Mouse (Mus musculus): ENCODE measurements at regions not wholly inside any gene's neighbourhood (a gene's known extent, or its start where the extent isn't known, plus 50 kb on each side); places are given as distances from the start of the nearest gene placed in this dataset.

DNA sequence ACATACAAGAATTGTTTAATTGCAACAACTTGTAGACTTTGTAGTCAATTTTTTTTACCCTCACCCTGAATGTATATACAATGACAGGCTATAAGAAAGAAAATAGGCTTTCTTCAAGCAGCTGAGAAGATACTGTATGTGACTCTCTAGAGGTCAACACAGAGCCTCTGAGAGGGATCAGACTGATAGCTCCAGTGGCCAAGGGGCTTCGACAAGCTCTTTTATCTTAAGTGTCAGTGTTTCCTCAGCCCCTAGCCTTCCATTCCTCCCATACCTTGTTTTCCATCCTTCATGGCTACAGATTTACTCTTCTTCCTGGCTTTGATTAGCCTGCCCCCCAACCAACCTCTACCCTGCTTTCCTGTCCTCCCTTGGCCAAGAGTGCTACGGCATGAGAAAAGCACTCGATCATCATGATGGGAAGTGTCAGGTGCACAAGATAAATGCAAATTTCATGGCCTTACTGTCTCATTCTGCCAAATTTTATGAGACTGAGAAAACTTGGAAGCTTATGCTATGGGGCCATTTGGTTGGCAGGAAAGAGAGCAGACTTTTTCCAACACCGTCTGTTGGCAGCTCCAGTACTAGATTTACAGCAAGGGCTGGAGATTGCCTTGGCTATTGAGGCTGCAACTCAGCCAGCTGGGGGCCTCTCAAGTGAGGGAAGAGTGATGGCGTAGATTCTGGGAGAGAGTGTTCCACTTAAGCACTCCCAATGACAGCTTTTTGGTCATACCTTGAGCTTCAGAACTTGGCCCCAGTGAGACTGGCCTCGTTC lies 484.3 kb upstream of the Etaa1 start:
- peak in 1 of 2 experiments; percentile 20 for DNase-seq (ENCODE audit: low spot score in 2 of 2)

DNA sequence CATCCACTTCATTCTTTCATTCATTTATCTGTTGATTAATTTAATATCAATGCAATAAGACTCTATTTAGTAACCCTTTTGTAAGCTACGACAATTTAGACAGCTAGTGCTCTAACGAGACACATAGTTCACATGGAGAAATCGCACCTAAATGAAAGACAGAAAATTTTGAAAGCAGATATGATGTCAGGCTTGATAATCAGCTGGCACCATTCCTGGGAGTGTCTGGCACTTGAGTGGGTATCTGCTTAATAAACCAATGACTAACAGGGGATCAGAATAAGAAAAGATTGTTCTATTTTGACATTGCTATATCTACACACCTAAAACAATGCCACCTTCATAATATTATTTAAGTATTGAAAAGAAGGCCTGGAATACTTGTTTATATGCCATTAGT lies 467.4 kb upstream of the Etaa1 start:
- no peak for DNase-seq (ENCODE audit: low spot score in 2 of 2)

DNA sequence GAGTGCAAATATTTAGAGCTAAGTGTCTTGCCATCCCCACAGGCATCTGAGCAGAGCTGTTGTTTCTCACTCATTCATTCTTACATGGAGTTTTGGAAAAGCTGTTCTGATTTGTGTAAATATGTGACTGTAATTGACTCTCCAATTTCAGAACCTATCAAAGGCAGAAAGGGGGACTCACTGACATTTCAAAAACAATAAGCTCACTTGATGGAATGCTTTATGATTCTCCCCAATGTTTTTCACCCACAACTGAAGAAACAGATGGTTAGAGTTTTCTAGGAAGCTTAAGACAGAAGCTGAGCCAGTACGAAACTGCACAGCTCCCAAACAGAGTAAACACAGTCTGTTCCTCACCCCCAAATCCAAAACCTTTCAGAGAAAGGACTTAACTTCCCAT lies 460.1 kb upstream of the Etaa1 start:
- no peak for DNase-seq (ENCODE audit: low spot score in 2 of 2)

DNA sequence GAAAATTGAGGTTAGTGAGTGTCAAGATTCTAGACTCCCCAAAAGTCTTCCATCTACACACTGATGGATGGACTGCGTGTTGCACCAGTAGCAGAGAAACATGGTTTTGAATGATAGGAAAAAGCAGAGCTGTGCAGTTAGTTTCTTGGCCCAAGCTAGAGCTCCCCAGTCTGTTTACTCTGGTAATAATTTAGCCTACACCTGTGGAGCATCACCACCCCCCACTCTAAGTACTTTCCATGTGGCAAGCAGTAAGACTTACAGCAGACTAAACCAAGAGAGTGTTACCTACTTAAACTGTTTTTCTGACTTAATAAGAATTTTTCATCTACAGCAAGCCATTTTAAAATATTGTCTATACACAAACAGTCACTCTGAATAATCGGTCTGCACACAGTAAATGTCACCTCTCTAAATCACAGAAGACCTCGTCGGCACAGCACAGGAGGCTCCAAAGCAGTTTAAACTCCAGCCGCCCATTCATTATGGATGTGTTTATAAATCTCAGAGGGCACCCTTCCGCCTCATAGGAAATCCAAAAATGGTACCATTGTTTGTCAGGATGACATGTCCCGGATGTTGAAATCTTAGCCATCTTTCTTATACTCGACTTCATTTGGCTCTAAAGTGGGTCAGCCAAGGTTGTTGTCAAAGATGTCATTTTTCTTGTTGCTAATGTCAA lies 454.5 kb upstream of the Etaa1 start:
- DNase-seq (ENCODE audit: low spot score in 2 of 2) = no peak

DNA sequence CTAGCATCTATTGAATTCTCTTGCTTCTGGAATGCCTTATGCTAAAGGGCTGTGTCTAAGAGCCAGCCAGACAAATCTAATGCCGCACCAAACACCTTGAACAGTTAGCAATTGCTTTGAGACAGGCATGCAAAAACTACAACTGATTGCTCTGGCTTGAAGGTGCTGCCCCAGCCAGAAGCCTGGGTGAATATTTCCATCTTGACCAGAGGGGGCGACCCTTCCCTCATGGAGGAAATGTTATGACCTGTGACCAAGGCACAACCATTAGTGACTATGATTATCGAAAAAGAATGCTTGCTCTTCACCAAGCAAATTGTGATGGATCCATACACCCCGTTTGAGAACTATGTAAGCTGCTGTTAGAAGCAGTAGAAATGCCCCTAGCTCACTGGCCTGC lies 445.9 kb upstream of the Etaa1 start:
- no peak for DNase-seq (ENCODE audit: low spot score in 2 of 2)

DNA sequence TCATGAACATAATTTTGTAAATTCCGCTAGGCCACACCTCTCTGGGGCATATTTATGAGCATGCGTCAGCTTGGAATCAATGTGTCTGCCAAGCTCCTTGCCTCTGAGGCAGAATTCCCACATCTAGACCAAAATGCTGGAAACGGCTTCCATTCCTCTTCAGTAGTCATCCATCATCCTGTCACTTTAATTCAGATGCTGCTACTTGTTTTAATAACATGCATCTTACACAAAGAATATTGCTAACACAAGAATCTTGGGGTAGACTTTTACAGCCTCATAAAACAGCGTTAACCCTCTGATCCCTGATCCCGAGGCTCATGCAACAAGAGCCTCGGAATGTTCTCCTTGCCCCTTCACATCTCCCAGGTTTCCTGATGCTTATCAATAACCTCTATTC lies 442.7 kb upstream of the Etaa1 start:
- DNase-seq (ENCODE audit: low spot score in 2 of 2) = no peak

DNA sequence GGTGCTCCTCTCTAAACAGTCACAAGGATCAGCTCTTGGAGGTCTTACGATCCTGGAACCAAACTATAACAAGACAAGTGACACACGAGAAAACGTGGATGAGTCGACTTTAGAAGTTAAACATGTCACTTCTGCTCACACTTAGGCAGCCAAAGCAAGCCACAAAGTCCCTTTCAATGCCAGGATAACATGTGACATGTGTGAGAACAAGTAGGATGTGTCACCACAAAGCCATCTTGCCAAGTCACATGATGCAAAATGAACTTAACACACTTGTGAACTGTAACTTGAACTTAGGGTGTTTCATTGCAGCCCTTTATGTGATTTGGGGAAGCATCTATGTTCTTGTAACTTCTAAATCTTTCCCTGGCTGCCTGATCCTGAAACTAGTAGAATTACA lies 442.0 kb upstream of the Etaa1 start:
- DNase-seq (ENCODE audit: low spot score in 2 of 2) = no peak

DNA sequence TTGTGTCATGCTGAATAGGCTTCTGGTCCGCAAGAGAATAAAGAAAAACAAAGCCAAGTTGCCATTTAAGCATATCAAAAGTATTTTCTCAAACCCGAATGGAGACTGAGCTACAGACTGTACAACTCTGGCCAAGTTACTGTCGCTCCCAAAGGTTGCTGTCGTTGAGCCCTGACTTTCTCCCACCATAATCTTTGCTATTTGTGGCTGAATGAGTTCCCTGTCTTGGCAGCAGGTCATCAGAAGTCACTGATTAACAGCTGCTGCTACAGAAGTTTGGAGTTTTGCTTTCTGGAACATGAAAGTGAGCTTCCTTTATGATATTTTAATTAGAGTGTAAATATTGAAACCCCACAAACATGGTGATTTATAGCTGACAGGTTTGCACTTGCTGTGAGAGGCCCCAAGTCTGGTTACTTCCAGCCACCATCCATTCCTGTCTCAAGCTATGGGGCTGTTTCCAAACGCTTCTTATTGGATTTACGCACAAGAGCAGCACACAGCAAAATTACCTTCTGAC lies 419.2 kb upstream of the Etaa1 start:
- DNase-seq (ENCODE audit: low spot score in 2 of 2) = no peak

DNA sequence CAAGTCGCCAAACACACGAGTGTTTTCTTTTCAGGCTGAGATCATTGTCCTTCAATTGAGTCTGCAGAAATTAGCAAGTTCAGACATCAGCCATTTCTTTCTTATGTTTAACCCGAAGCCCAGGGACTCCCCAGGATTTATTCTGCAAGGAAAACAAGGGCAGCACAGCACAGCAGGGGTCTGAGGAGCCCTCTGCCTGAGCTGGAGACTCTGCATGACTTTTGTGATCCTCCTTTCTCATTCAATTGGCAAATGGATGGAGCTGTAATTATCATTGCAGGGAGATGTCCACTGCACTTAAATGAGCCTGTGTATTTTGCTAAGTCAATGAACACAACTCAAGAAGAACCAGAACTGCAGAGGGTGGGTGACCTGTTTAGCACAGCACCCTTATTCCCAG lies 417.6 kb upstream of the Etaa1 start:
- DNase-seq (ENCODE audit: low spot score in 2 of 2) = no peak

DNA sequence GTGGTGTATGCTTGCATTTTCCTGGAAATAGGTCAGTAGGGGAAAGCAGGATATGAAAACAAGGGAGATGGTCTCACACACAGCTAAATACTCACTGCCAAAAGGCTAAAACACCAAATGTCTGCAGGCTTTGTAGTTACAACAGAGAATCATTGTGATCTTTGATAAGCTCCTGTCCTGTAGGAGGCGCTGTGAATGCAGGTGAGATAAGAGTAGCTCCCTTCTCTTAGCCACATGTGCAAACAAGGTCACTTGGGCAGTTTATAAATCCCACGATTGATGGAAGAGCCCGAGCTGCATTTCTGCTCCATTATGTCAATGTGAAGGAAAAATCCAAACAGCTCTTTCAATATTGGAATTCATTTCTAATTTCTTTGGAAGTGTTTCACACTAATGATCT lies 417.2 kb upstream of the Etaa1 start:
- DNase-seq (ENCODE audit: low spot score in 2 of 2) = no peak

DNA sequence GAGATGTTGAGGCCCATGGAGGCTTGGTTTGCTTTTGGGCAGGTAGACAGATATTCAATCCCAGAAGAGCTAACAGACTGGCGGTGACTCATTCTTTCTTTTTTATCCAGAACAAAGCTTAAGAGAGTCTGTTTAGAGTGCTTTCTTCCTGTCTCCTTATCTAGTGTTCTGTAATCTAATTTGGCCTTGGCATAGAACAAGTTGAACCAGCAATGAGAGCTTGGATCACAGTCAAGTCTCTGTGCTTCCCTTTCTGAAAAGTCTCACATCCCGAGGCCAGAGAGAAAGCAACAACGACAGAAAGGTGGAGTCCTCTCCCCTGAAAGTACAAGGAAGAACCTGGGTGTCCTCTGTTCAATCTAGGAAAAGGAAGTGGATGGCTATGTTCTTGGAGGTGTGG lies 401.2 kb upstream of the Etaa1 start:
- DNase-seq (ENCODE audit: low spot score in 2 of 2) = no peak

DNA sequence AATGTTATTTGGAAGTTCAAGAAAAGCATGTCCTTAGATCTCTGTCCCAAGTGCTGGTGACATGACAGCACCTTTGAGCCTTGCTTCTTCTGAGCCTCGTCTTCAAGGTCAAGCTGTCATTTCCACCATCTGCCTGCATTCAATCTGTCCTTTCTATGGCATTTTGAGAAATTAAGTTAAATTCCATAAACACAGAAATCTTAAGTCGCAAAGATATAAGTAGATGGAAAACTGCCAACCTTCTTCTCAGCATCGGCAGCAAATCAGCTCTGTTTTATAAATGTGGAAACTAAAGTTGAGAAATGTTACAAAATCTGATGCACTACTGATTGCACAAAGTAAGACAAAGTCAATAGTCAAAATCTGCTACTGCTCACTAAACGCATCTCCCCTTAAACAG lies 400.5 kb upstream of the Etaa1 start:
- no peak for DNase-seq (ENCODE audit: low spot score in 2 of 2)

DNA sequence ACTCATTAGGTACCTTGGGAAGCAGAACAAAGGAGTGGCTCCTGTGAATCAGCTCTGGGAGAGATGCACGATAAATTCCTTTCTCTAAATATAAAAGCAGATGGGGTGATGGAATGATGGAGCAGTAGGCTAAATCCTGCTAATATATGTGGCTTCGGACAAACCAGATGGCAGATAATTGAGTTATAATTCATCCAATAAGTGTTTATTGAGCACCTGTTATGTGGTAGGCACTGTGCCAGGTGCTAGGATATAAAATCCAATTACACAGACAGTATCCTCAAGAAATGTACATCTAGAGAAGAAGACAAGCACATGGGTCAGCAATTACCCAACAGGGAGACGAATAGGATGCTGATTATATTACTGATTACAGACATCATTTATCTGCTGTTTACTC lies 394.2 kb upstream of the Etaa1 start:
- no peak for DNase-seq (ENCODE audit: low spot score in 2 of 2)

DNA sequence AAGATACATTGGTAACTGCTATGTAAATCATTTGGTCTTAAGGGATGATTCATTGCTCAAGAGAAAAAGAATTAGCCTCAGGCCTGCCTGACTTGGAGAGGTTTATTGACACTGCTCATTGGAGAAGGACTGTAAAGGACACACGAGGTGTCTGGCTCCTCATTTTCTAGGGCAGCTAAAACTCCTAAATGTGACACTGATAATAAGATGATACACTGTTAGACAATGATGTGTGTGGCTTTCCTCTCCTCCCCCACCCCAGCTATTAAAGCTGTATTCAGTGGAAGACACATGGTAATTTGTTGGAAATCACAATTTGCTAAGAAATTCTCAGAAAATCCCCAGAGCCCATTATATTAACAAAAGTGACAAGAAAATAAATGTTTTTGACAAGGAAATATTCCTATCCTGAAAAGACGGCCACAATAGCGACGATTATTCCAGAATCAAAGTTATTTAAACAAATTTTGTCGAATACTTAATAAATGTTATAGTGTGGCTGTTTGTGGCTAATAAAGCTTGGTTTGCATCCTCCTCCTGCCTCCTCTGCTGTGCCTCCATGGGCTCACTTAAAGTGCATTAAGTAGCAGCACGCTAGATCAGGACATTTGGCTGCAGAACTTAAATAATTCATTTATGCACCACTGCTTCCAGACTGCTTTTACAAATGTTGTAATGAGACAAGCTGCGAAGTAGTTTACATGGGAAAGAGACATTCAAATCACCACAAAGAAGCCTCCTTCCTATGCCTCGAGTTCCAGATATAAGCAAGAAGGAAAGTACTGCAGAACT lies 360.0 kb upstream of the Etaa1 start:
- no peak for DNase-seq (ENCODE audit: low spot score in 2 of 2)

DNA sequence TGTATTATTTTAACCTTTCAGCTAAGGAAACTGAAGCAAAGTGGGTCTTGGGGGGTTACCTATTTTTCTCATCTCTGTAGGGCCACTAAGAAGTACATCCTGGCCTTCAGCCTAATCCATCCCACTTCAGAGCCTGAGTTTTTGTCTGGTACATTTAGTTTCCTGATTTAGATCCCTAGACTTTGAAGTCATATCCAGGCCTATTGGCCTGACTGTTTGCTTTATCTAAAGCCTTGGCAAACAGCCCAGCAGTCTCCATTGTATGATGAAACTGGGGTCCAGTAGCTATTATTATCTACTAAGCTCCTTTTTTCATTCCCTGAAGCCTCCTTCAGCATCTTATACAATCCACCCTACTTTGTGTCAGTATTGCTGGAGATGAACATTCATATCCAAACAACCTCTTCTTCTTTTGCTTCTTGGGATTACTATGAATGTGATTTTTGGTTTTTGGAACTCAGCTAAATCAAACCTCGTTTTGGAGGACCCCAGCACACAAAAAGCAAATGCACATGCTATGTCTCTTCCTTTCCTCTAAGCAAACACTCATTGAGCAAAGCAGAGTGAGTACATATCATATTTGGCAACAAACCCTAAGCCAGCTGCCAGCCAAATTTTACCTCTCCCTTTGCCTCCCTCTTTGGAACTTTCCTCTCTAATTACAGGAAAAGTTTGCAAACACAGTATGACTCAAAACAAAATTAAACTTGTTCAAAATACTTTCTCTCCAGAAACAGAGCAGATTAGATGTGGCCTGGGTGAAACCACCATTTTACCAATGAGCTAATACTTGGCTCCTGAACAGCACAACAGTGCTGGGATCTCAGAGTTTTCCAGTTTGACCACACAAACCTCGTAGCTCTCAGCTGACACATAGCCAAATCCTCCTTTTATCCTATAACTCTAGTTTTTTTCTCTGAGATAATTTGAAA lies 342.8 kb upstream of the Etaa1 start:
- peak in 1 of 2 experiments; percentile 21 for DNase-seq (ENCODE audit: low spot score in 2 of 2)

DNA sequence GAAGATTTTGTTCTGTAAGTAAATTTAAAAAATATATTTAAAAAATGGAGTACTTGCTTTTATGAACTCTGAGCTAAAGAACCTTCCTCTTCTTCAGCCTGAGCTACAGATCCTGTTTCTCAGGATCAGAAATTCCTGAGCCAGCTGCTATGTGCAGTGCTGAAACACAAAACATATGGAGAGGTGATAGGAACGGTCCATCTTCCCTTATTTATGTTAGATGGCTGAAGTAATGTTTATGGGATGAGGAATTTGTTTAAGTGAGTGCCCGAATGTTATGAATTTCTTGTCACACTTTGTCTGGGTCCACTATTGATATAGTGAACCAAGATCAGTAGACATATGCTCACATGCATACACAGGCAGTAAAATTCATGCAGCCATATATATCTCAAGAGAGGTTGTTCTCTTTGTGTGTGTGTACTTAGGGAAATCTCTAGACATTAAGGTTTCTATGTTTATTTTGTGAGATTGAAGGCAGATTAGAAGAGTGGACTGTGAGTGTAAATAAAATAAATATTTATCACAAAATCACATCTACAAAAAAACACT lies 325.0 kb upstream of the Etaa1 start:
- no peak for DNase-seq (ENCODE audit: low spot score in 2 of 2)

DNA sequence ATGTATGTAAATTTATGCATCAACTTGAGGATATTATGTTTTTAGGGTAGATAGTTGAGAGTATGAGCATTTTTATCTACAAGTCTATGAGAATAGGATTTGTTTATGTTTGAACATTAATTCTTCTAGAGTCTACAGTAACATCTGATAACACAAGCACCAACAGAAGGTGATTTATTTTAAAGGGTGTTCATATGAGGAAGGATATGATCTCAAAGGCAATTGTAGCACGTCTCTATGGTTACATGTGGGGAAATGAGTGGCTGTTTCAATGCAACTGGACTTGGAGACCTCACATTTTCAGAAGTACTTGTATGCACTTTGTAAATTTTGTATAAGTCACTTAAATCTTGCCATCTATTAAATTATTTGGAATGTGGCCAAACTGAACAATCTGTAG lies 318.7 kb upstream of the Etaa1 start:
- no peak for DNase-seq (ENCODE audit: low spot score in 2 of 2)

DNA sequence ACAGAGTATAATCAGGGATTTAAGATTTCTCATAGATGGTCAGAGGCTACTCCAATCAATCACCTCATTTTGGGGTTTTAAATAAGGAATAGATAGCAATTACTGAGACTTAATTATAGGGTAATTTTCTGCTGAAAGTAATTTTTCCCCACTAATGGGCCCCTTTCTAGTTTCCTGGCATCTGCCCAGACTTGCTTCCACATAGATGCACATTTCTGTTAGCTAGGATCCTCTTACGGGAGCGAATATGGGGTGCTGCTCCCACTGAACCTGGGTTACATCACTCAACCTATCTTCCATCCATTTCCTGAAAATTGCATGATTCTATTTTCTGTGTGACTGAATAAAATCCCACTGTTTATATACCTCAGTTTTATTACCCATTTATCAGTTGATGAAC lies 312.5 kb upstream of the Etaa1 start:
- DNase-seq (ENCODE audit: low spot score in 2 of 2) = no peak

DNA sequence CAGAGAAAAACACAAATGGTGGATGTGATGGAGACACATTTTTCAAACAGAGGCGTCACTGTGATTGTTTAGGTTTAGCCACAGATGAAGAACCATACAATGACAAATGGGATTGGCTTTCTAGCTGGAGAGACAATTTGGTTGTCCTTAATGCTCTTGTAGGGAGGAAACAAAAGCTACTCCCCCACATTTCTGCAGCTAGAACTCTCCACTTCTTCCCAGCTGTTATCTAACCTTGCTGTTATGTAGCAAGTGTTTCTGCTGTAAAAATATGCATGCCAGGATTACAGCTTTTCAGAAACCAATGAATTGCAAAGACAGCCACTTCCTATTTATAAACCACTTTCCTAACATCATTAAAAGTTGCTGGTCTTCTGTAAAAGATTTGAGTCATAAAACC lies 309.2 kb upstream of the Etaa1 start:
- no peak for DNase-seq (ENCODE audit: low spot score in 2 of 2)

DNA sequence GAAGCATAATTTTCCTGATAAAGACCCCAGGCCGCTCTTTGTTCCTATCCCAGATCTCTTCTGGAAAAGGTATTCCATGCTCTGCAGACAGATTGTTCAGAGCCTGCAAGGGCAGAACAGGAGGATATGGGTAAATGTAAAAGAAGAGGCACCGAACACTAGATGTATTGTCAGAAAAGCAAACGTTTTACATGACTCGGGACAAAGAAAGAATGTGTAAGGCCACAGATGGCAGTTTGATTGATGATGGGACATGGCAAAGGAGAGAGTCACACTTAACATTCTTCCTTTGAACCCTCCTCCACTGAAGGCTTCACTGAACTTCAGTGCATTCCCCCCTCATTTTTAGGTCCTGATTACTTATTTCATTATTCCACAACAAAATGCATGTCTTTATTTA lies 295.6 kb upstream of the Etaa1 start:
- no peak for DNase-seq (ENCODE audit: low spot score in 2 of 2)

DNA sequence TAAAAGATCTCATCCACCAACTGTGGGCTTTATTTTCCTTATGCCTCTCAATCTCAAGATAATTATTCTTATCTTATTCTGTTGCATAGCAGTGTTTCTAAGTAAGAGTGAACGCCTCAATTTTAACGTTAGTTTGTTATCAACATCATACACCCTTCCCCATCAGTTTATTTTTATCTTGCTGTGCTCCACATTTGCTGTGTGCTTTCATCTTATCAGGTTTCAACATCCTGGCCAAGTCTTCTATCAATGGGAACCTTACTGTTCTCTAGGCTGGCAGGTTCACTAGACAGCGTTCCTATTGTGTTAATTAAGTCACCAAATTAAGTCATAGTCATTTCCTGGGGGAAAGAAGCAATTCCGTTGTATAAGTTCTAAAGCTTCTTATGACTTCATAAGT lies 263.1 kb upstream of the Etaa1 start:
- no peak for DNase-seq (ENCODE audit: low spot score in 2 of 2)

All from urinary bladder, postnatal 4 days (tissue).